Mouse (Mus musculus) CH12.LX (cell line): ENCODE results near the gene Rwdd2a. TPM values are rescaled to one million over a fixed set of nuclear protein-coding genes. Genes with fewer than 3 reads are reported as not detected.

Experiments
- DNase-seq: peaks from one replicate; pipeline ENCODE4 v3.0.0-alpha.2; 2013; ENCODE audit errors: extremely low read depth
- H3K27ac ChIP-seq: 2 replicates; pipeline ENCODE4 v1.5.1; 2012; ENCODE audit warnings: low read depth, mild to moderate bottlenecking, control low read depth, moderate library complexity; ENCODE audit not compliant: insufficient read depth
- H3K27me3 ChIP-seq: replicated peaks from 2 replicates; pipeline ENCODE3; 2012; ENCODE audit warnings: inconsistent platforms
- H3K36me3 ChIP-seq, 2 experiments: replicated peaks in 1 of 2; 2 replicates each; pipeline versions ENCODE3 to v1.6.1; 2012; ENCODE audit warnings: inconsistent platforms in 1 of 2, low read length in 1 of 2, mild to moderate bottlenecking in 1 of 2, mixed read lengths in 1 of 2, moderate library complexity in 1 of 2; ENCODE audit not compliant: control insufficient read depth in 1 of 2, insufficient read depth in 1 of 2
- H3K4me1 ChIP-seq, 2 experiments: 2 replicates each; pipeline ENCODE4 v1.6.1; 2012; ENCODE audit warnings: inconsistent platforms in 1 of 2, moderate library complexity in 1 of 2; ENCODE audit not compliant: insufficient read depth in 2 of 2, control insufficient read depth in 1 of 2
- H3K4me2 ChIP-seq: 2 replicates; pipeline ENCODE4 v1.6.1; 2012; ENCODE audit warnings: low read depth, mild to moderate bottlenecking, control low read depth; ENCODE audit not compliant: poor library complexity, insufficient read depth, severe bottlenecking
- H3K4me3 ChIP-seq, 3 experiments: fragments of 150-350 bp in 1 of 3; sonication (generic) in 1 of 3; replicated peaks in 1 of 3; 2 replicates each; pipeline versions ENCODE3 to v1.5.1; 2011 to 2012; ENCODE audit warnings: low read depth in 2 of 3, low read length in 2 of 3, mild to moderate bottlenecking in 2 of 3, moderate library complexity in 2 of 3, control low read depth in 1 of 3, improper control_type of control experiment in 1 of 3, inconsistent platforms in 1 of 3, mixed read lengths in 1 of 3; ENCODE audit not compliant: poor library complexity in 1 of 3
- H3K79me2 ChIP-seq: replicated peaks from 2 replicates; pipeline ENCODE4 v1.6.1; 2012; ENCODE audit warnings: mild to moderate bottlenecking, moderate library complexity; ENCODE audit not compliant: control insufficient read depth, poor library complexity, insufficient read depth, severe bottlenecking; ENCODE audit errors: extremely low read depth
- H3K9ac ChIP-seq: 2 replicates; pipeline ENCODE4 v1.6.1; 2012; ENCODE audit warnings: low read depth, mild to moderate bottlenecking, control low read depth, moderate library complexity; ENCODE audit not compliant: insufficient read depth
- H3K9me3 ChIP-seq: replicated peaks from 2 replicates; pipeline ENCODE3; 2012; ENCODE audit warnings: low read length, inconsistent platforms, mixed read lengths
- CHD1 ChIP-seq: IDR thresholded peaks from 2 replicates; pipeline ENCODE4 v1.6.1; 2012; ENCODE audit warnings: low read depth, low read length, improper control_type of control experiment, inconsistent platforms
- E2F4 ChIP-seq: IDR thresholded peaks from 2 replicates; pipeline ENCODE4 v1.6.1; 2011; ENCODE audit warnings: low read depth, low read length, improper control_type of control experiment; ENCODE audit not compliant: insufficient replicate concordance
- GABPA ChIP-seq: IDR thresholded peaks from 2 replicates; pipeline ENCODE4 v1.6.1; 2012; ENCODE audit warnings: low read depth, low read length, improper control_type of control experiment, inconsistent platforms; ENCODE audit not compliant: insufficient replicate concordance
- IRF4 ChIP-seq: IDR thresholded peaks from 2 replicates; pipeline ENCODE4 v1.6.1; 2014; ENCODE audit warnings: low read depth, mild to moderate bottlenecking, inconsistent platforms, low read length, improper control_type of control experiment
- JUN ChIP-seq: IDR thresholded peaks from 2 replicates; pipeline ENCODE4 v1.6.1; 2011; ENCODE audit warnings: low read depth, mild to moderate bottlenecking, low read length, improper control_type of control experiment, moderate library complexity; ENCODE audit not compliant: insufficient read depth
- JUND ChIP-seq: conservative IDR thresholded peaks from 2 replicates; pipeline ENCODE4 v1.6.1; 2011; ENCODE audit warnings: low read depth, low read length, improper control_type of control experiment
- KAT2A ChIP-seq: IDR thresholded peaks from 2 replicates; pipeline ENCODE4 v1.6.1; 2012; ENCODE audit warnings: low read length, improper control_type of control experiment, inconsistent platforms; ENCODE audit not compliant: insufficient replicate concordance
- MAZ ChIP-seq: IDR thresholded peaks from 2 replicates; pipeline ENCODE4 v1.6.1; 2012; ENCODE audit warnings: low read depth, mild to moderate bottlenecking, inconsistent platforms, low read length, improper control_type of control experiment, moderate library complexity
- MXI1 ChIP-seq: IDR thresholded peaks from 2 replicates; pipeline ENCODE4 v1.6.1; 2011; ENCODE audit warnings: mild to moderate bottlenecking, low read depth, low read length, improper control_type of control experiment
- MYC ChIP-seq: IDR thresholded peaks from 2 replicates; pipeline ENCODE4 v1.6.1; 2011; ENCODE audit warnings: low read depth, mild to moderate bottlenecking, improper control_type of control experiment, low read length
- NRF1 ChIP-seq: IDR thresholded peaks from 2 replicates; pipeline ENCODE4 v1.6.1; 2014; ENCODE audit warnings: low read depth, mild to moderate bottlenecking, inconsistent platforms, low read length, improper control_type of control experiment, moderate library complexity
- PAX5 ChIP-seq: IDR thresholded peaks from 2 replicates; pipeline ENCODE4 v1.6.1; 2012; ENCODE audit warnings: low read length, inconsistent platforms, mixed read lengths
- POLR2AphosphoS2 ChIP-seq: IDR thresholded peaks from 2 replicates; pipeline ENCODE4 v1.6.1; 2011; ENCODE audit warnings: low read depth, low read length, improper control_type of control experiment
- RAD21 ChIP-seq: IDR thresholded peaks from 2 replicates; pipeline ENCODE4 v1.6.1; 2011; ENCODE audit warnings: low read depth, mild to moderate bottlenecking, low read length, improper control_type of control experiment, moderate library complexity
- RCOR1 ChIP-seq: conservative IDR thresholded peaks from 2 replicates; pipeline ENCODE4 v1.6.1; 2012; ENCODE audit warnings: low read depth, mild to moderate bottlenecking, inconsistent platforms, low read length, improper control_type of control experiment
- SIN3A ChIP-seq: IDR thresholded peaks from 2 replicates; pipeline ENCODE4 v1.6.1; 2012; ENCODE audit warnings: low read length, improper control_type of control experiment, inconsistent platforms
- SMC3 ChIP-seq: IDR thresholded peaks from 2 replicates; pipeline ENCODE4 v1.6.1; 2011; ENCODE audit warnings: low read depth, low read length, improper control_type of control experiment
- TBP ChIP-seq: conservative IDR thresholded peaks from 2 replicates; pipeline ENCODE4 v1.6.1; 2011; ENCODE audit warnings: low read depth, low read length, improper control_type of control experiment
- TCF12 ChIP-seq: IDR thresholded peaks from 2 replicates; pipeline ENCODE4 v1.6.1; 2014; ENCODE audit warnings: low read depth, mild to moderate bottlenecking, inconsistent platforms, low read length, improper control_type of control experiment
- UBTF ChIP-seq: IDR thresholded peaks from 2 replicates; pipeline ENCODE4 v1.6.1; 2012; ENCODE audit warnings: low read depth, mild to moderate bottlenecking, inconsistent platforms, low read length, improper control_type of control experiment, moderate library complexity
- USF2 ChIP-seq: conservative IDR thresholded peaks from 2 replicates; pipeline ENCODE4 v1.6.1; 2011; ENCODE audit warnings: low read depth, low read length, improper control_type of control experiment
- ZKSCAN1 ChIP-seq: IDR thresholded peaks from 2 replicates; pipeline ENCODE4 v1.6.1; 2012; ENCODE audit warnings: low read depth, inconsistent platforms, low read length, improper control_type of control experiment, borderline replicate concordance
- ZMIZ1 ChIP-seq: IDR thresholded peaks from 2 replicates; pipeline ENCODE4 v1.6.1; 2012; ENCODE audit warnings: low read depth, mild to moderate bottlenecking, inconsistent platforms, low read length, improper control_type of control experiment
- dilution Hi-C: fragments of 300-500 bp; cut with MboI; formaldehyde crosslinking; loops from 2 replicates; pipeline ENCODE4 v1.14.3; 2020; ENCODE audit warnings: low sequenced_read_pairs; ENCODE audit not compliant: extremely low pct_unique_long_range_greater_than_20kb, extremely low pct_ligation_motif_present
- in situ Hi-C: fragments of 300-500 bp; cut with MboI; formaldehyde crosslinking; loops from 3 replicates; pipeline ENCODE4 v1.14.3; 2019; ENCODE audit warnings: low sequenced_read_pairs, low pct_ligation_motif_present, low pct_unique_long_range_greater_than_20kb, mixed read lengths
- polyA plus RNA-seq: library from polyadenylated mRNA; unstranded; fragments of >175 nt; gene quantifications from 2 replicates; pipeline ENCODE4 v1.2.1, GENCODE M21; 2012; ENCODE audit warnings: low read depth; ENCODE audit not compliant: insufficient read length
- total RNA-seq, 2 experiments: library from RNA; depleted of rRNA; stranded (reverse); fragments of 300-350 nt in 1 of 2; fragments of >200 nt in 1 of 2; gene quantifications; 2 replicates each; pipeline ENCODE4 v1.2.3; 2012 to 2014

Rwdd2a gene
- total and polyA plus RNA-seq, 3 experiments, result 1.7 to 2.9 (median 2.1) TPM

DNA sequence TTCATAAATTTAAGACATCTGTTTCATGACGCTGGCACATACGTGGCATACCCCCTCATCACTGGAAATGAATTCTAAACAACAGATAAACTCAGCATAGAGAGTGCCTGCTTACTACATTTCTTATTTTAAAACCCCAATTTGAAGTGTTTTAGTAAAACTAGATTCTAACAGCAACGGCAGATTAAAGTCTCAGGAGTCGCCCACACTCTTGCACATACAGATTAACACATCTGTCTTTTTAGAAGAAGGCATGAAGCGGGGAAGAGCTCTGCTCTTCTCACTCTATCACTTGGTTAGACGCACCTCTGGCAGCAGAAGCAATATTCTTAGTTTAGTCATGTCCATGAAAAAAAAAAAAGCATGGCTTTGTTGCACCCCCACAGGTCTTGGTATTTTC lies 3.4 kb downstream of the Rwdd2a start:
- Histone ChIP-seq H3K9ac (no peak overlapping the region), H3K4me2 (no peak overlapping the region), H3K9me3 (no peaks in the 10 kb centered on the region), H3K27ac (no peak overlapping the region), H3K4me3 (no peak overlapping the region), H3K79me2 (peaks cover 9% of the 10 kb centered on the region), H3K4me1 (peaks cover 0 to 16% of the 10 kb centered on the region in 2 experiments; a peak in 2 of 4 replicates), H3K27me3 (no peaks in the 10 kb centered on the region), H3K36me3 (peaks cover 2 to 49% of the 10 kb centered on the region in 2 experiments)
- TF ChIP-seq ZKSCAN1 (no peak), USF2 (no peak), MYC (no peak), IRF4 (no peak), SMC3 (no peak), TCF12 (no peak), JUN (no peak), SIN3A (no peak), GABPA (no peak), ZMIZ1 (no peak), E2F4 (no peak), UBTF (no peak), RAD21 (no peak), KAT2A (no peak), NRF1 (no peak), MXI1 (no peak), CHD1 (no peak), JUND (no peak), PAX5 (no peak), MAZ (no peak)
- dilution Hi-C loops (no loop called here), in situ Hi-C loops (loop anchor here (10.0 kb wide), 1 partner anchor 110 kb away; the partner anchor contains the start of genes Dop1a and Ube2cbp)
- DNase-seq, result no peak

DNA sequence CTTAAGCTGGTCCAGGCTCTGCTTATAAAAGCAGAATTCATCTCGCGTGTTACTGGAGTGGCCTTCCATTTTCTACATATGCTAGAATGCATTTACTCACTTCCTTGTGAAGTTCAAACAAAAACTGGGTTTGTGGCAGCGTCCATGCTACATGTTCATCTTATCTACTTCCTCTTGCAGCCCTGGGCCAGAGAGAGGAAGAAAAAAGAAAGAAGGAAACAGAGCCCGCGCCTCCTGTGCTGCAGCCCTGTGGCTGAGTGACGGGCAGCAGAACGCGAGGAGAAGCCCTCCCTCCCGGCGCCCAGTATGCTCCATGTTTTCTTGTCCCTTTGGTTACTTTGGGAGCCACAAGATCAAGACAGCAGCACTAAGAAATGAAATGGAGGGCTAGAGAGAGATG lies 7.9 kb downstream of the Rwdd2a start:
- no peaks in the 10 kb centered on the region for H3K27me3 ChIP-seq
- no peaks in the 10 kb centered on the region for H3K9me3 ChIP-seq
- dilution Hi-C loops (no loop called here), in situ Hi-C loops (loop anchor here (10.0 kb wide), 1 partner anchor 115 kb away; the partner anchor contains the start of genes Dop1a and Ube2cbp)
- H3K4me3 ChIP-seq, result no peak overlapping the region
- DNase-seq, result no peak
- TF ChIP-seq ZMIZ1 (no peak), RCOR1 (no peak), TBP (no peak), SMC3 (no peak), TCF12 (no peak), POLR2AphosphoS2 (no peak), NRF1 (no peak)
- H3K9ac ChIP-seq, result no peak overlapping the region
- no peak overlapping the region for H3K27ac ChIP-seq
- no peak overlapping the region for H3K4me2 ChIP-seq
- H3K79me2 ChIP-seq, result no peaks in the 10 kb centered on the region
- no peaks in the 10 kb centered on the region for H3K4me1 ChIP-seq
- H3K36me3 ChIP-seq, result peaks cover 2 to 62% of the 10 kb centered on the region in 2 experiments
